Mouse (Mus musculus): ENCODE data around the gene Zfp57. TPM values are rescaled to one million over a fixed set of nuclear protein-coding genes. Genes with fewer than 3 reads are reported as not detected.

The Zfp57 gene
- polyA plus RNA-seq, 1 experiment, result not detected

- Histone ChIP-seq H3K4me1 (ENCODE audit: control insufficient read depth, insufficient read depth, low read length) (peaks cover 9% of the 10 kb centered on the region), H3K27ac (ENCODE audit: insufficient read depth, low read depth, low read length) (no peak overlapping the region), H3K4me3 (ENCODE audit: insufficient read depth, low read length) (no peak overlapping the region)
- no peak for TF ChIP-seq POLR2A (IDR thresholded peaks at IDR 0.05; ENCODE audit: borderline replicate concordance, low read depth, low read length)
- no peak for TF ChIP-seq CTCF (IDR thresholded peaks at IDR 0.05; ENCODE audit: low read depth, low read length)
These were observed 7.1 kb upstream of the Zfp57 start for GRCm38 (mm10) chr17:36993770-36994325.

GRCm38 (mm10) chr17:36994528-36994927 lies 6.4 kb upstream of the Zfp57 start:
- no peak for TF ChIP-seq CTCF (IDR thresholded peaks at IDR 0.05; ENCODE audit: low read depth, low read length)
- no peak for TF ChIP-seq POLR2A (IDR thresholded peaks at IDR 0.05; ENCODE audit: borderline replicate concordance, low read depth, low read length)
- Histone ChIP-seq H3K27ac (ENCODE audit: insufficient read depth, low read depth, low read length) (no peak overlapping the region), H3K4me3 (ENCODE audit: insufficient read depth, low read length) (no peak overlapping the region), H3K4me1 (ENCODE audit: control insufficient read depth, insufficient read depth, low read length) (peaks cover 9% of the 10 kb centered on the region)

- Histone ChIP-seq H3K4me1 (ENCODE audit: control insufficient read depth, insufficient read depth, low read length) (peaks cover 9% of the 10 kb centered on the region), H3K4me3 (ENCODE audit: insufficient read depth, low read length) (no peak overlapping the region), H3K27ac (ENCODE audit: insufficient read depth, low read depth, low read length) (no peak overlapping the region)
- no peak for TF ChIP-seq POLR2A (IDR thresholded peaks at IDR 0.05; ENCODE audit: borderline replicate concordance, low read depth, low read length)
- TF ChIP-seq CTCF (IDR thresholded peaks at IDR 0.05; ENCODE audit: low read depth, low read length), result no peak
These were observed 5.5 kb upstream of the Zfp57 start for GRCm38 (mm10) chr17:36995448-36995847.

- Histone ChIP-seq H3K4me3 (ENCODE audit: insufficient read depth, low read length) (no peak overlapping the region), H3K27ac (ENCODE audit: insufficient read depth, low read depth, low read length) (no peak overlapping the region), H3K4me1 (ENCODE audit: control insufficient read depth, insufficient read depth, low read length) (peaks cover 3% of the 10 kb centered on the region)
- TF ChIP-seq CTCF (IDR thresholded peaks at IDR 0.05; ENCODE audit: low read depth, low read length) (peak; percentile 81), POLR2A (IDR thresholded peaks at IDR 0.05; ENCODE audit: borderline replicate concordance, low read depth, low read length) (no peak)
These were observed 3.8 kb upstream of the Zfp57 start for GRCm38 (mm10) chr17:36997033-36997735.

- no peak for TF ChIP-seq POLR2A (IDR thresholded peaks at IDR 0.05; ENCODE audit: borderline replicate concordance, low read depth, low read length)
- no peak for TF ChIP-seq CTCF (IDR thresholded peaks at IDR 0.05; ENCODE audit: low read depth, low read length)
- Histone ChIP-seq H3K4me1 (ENCODE audit: control insufficient read depth, insufficient read depth, low read length) (peaks cover 2% of the 10 kb centered on the region; the same call in 1 of the 2 replicates), H3K27ac (ENCODE audit: insufficient read depth, low read depth, low read length) (no peak overlapping the region), H3K4me3 (ENCODE audit: insufficient read depth, low read length) (no peak overlapping the region)
These were observed 2.5 kb upstream of the Zfp57 start for GRCm38 (mm10) chr17:36998477-36998876.

- H3K4me3 ChIP-seq (ENCODE audit: insufficient read depth, low read length), result peak overlapping the region; percentile 45
- no peak for TF ChIP-seq CTCF (IDR thresholded peaks at IDR 0.05; ENCODE audit: low read depth, low read length)
- TF ChIP-seq POLR2A (IDR thresholded peaks at IDR 0.05; ENCODE audit: borderline replicate concordance, low read depth, low read length), result no peak
- H3K4me1 ChIP-seq (ENCODE audit: control insufficient read depth, insufficient read depth, low read length), result no peaks in the 10 kb centered on the region
- no peak overlapping the region for H3K27ac ChIP-seq (ENCODE audit: insufficient read depth, low read depth, low read length)
These were observed 1.7 kb downstream of the Zfp57 start for GRCm38 (mm10) chr17:37002364-37003330.

- Histone ChIP-seq H3K27ac (ENCODE audit: insufficient read depth, low read depth, low read length) (no peak overlapping the region), H3K4me3 (ENCODE audit: insufficient read depth, low read length) (no peak overlapping the region), H3K4me1 (ENCODE audit: control insufficient read depth, insufficient read depth, low read length) (no peaks in the 10 kb centered on the region)
- TF ChIP-seq POLR2A (IDR thresholded peaks at IDR 0.05; ENCODE audit: borderline replicate concordance, low read depth, low read length), result no peak
- no peak for TF ChIP-seq CTCF (IDR thresholded peaks at IDR 0.05; ENCODE audit: low read depth, low read length)
These were observed 2.4 kb downstream of the Zfp57 start for GRCm38 (mm10) chr17:37003366-37003765.

GRCm38 (mm10) chr17:37008161-37008560 lies 7.2 kb downstream of the Zfp57 start:
- H3K27ac ChIP-seq (ENCODE audit: insufficient read depth, low read depth, low read length), result no peak overlapping the region
- no peak overlapping the region for H3K4me3 ChIP-seq (ENCODE audit: insufficient read depth, low read length)
- no peaks in the 10 kb centered on the region for H3K4me1 ChIP-seq (ENCODE audit: control insufficient read depth, insufficient read depth, low read length)
- TF ChIP-seq CTCF (IDR thresholded peaks at IDR 0.05; ENCODE audit: low read depth, low read length) (no peak), POLR2A (IDR thresholded peaks at IDR 0.05; ENCODE audit: borderline replicate concordance, low read depth, low read length) (no peak)

GRCm38 (mm10) chr17:37009460-37010042 lies 8.6 kb downstream of the Zfp57 start:
- TF ChIP-seq POLR2A (IDR thresholded peaks at IDR 0.05; ENCODE audit: borderline replicate concordance, low read depth, low read length) (no peak), CTCF (IDR thresholded peaks at IDR 0.05; ENCODE audit: low read depth, low read length) (no peak)
- no peak overlapping the region for H3K4me3 ChIP-seq (ENCODE audit: insufficient read depth, low read length)
- no peak overlapping the region for H3K27ac ChIP-seq (ENCODE audit: insufficient read depth, low read depth, low read length)
- H3K4me1 ChIP-seq (ENCODE audit: control insufficient read depth, insufficient read depth, low read length), result no peaks in the 10 kb centered on the region
